Mouse (Mus musculus) adipocyte (in vitro differentiated cells): Measurements from ENCODE around the gene Gramd4.

ENCODE experiments used
- DNase-seq: peaks from one replicate; pipeline ENCODE4 v3.0.0-alpha.2; 2016; ENCODE audit warnings: low spot score

The Gramd4 gene

DNA sequence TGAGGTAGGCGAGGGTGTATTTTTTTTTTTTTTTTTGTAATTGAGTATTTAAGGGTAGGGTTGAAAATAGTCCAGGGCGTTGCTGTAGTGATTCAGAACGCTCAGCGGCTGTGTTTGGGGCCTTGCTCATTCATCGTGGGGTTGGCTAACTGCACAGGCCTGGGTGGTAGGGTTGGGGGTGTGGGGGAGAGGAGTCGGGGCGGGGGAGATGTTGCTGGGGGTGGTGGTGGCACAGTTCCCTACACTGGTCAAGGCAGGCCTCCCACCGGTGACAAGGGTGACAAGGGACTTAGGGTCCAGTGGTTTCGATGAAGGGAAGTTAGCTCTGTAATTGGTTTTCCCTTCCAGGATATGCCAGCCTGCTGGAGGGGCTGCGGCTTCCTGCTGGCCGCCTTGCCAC is 12.9 kb downstream of the Gramd4 start:
- DNase-seq, result no peak

- no peak for DNase-seq
These were observed 13.7 kb downstream of the Gramd4 start for GRCm38 (mm10) chr15:86071166-86071565.

GRCm38 (mm10) chr15:86074171-86074937 is 16.9 kb downstream of the Gramd4 start:
- DNase-seq, result no peak

DNA sequence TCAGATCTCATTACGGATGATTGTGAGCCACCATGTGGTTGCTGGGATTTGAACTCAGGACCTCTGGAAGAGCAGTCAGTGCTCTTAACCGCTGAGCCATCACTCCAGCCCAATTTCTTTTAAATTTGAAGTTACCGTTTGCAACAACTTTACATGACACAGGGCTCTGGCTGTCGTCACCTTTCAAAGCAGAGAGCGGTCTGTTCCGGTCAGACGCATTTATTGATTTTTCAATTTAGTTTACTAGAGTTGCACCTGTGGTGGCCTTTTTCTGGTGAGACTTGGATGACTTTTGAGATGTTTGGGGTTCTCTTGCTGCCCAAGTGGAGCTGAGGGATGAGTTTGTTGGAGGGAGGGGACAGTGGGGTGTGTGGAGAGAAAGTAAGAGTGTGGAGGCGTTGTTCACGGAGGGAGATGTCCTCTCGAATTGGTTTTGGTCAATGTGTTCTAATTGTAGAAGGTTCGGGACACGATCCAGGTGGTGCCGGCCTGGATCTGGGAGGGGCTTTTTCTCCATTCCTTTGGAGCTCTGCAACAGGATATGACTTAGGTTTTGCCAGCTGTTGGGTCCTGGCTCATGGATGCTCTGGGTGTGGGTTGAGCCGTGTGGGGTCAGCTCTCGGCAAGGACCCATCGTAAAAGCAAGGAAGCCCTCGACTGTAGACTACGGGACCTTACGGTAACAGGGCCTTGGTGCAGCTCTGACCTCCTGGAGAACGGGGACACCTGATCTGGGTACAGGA is 18.0 kb downstream of the Gramd4 start:
- DNase-seq, result no peak

DNA sequence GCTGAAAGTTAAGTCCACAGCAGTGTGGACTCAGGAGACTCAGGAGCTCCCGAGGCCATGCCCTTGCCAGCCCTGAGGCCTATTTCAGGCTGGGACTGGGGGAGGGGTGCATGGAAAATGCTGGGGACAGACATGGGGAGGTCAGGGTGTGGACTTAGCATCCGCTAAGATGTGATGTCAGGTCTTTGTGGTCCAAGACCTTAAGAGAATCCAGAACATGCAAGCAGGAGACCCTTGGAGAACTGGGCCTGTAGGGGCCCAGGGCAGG is 18.5 kb downstream of the Gramd4 start:
- no peak for DNase-seq

GRCm38 (mm10) chr15:86076378-86076777 is 18.9 kb downstream of the Gramd4 start:
- DNase-seq, result no peak

DNA sequence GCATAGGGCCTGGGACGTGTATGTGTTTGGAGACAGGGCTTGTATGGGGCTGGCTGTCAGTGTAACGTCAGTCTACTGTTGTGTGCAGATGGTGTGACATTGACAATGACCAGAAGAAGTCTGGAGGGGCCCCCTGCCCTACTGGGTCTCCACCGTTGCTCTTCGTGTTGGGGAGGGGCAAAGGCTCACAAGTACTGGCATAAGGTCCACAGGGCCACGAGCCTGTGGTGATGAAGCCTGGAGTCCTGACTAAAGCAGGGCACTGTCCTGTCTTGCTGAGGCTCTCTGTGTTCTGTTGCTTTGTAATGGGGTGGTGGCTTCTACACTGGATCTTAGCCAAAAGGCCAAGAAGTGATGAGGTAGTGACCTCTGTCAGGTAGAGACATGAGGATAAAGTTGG is 20.4 kb downstream of the Gramd4 start:
- no peak for DNase-seq

- no peak for DNase-seq
These were observed 21.2 kb downstream of the Gramd4 start for GRCm38 (mm10) chr15:86078481-86079216.

- no peak for DNase-seq
These were observed 22.0 kb downstream of the Gramd4 start for GRCm38 (mm10) chr15:86079467-86079866.

- DNase-seq, result no peak
These were observed 22.4 kb downstream of the Gramd4 start for GRCm38 (mm10) chr15:86079876-86080275.

- no peak for DNase-seq
These were observed 22.9 kb downstream of the Gramd4 start for GRCm38 (mm10) chr15:86080408-86080807.

DNA sequence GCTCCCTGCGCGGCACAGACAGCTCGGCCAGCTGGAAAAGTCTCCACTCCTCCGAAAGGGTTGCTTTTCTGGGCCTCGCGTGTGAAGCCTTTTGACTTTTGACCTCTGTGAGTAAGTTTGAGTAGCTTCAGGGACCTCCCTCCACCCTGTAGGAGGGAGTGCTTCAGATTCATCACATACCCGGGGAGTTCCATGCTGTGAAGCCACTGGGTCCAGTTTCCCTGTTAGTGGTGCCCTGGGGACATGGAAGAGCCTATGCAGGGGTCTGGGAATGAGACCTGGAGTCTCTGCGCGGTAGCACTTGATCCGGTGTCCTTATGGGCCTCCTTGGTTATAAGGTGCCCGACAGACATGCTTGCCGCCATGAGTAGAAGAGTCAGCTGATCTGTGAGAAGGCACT is 24.2 kb downstream of the Gramd4 start:
- DNase-seq, result no peak

- no peak for DNase-seq
These were observed 25.1 kb downstream of the Gramd4 start for GRCm38 (mm10) chr15:86082551-86082961.

DNA sequence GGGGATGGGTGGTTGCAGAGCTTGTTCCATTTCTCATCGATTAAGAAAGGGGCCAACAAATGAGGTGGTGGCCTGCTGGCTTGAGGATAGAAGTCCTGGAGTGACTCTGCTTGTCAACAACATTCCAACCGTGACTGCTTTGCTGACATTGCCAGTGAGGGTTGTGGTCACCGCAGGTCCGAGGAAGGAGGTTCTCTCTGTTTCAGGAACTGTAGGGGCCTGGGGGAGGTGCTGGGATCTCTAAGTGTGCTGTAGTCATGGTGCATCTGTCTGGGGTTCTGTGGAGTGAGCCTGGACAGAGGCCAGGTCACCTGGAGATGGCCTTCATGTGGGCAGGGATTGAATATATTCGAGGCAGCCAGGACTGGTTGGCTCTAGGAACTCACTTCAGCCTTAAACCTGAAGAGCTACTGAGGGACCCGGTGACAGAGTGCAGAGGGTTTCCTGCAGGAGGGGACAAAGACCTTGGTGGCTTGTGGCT is 25.8 kb downstream of the Gramd4 start:
- no peak for DNase-seq

DNA sequence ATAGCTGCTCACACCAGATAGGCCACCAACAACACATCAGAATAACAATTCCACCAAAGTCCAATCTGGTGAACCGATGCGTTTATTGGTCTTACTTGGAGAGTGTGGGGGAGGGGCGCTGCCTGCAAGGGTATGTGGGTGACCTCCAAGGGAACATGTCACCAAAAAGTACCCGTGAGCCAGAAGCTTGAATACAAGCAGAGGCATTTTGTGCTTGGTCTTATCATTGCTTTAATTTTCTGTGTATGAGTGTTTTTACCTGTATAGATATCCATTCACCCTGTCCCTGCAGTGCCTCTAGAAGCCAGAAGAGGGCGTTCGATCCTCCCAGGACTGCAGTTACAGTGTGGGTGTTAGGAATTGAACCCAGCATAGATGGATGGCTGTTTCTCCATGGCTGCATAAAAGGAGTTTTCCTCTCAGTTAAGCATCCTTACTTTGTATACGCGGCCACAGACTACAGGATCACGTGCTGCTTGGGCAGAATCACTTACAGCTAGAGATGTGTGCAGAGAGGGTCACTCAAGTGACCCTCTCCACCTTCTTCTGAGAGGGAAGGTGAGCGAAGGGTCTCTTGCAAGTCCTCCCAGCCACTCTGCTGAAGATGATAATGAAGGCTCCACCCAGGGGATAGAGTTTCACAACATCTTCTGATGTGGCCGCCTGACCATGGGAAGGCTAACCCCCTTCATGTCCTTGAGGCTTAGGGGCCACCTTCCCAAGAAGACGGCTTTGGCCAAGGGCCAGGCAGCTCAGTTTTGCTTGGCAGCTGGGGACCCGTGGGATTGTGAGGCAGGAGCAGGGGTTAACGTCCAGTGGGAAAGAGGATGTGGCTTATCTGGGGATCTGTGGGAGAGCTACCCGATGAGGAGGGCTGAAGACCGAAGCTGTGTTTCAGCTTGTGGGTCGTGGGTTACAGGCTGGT is 28.1 kb downstream of the Gramd4 start:
- DNase-seq, result no peak

GRCm38 (mm10) chr15:86086291-86086706 is 28.8 kb downstream of the Gramd4 start:
- no peak for DNase-seq

GRCm38 (mm10) chr15:86087591-86088149 is 30.2 kb downstream of the Gramd4 start:
- no peak for DNase-seq

DNA sequence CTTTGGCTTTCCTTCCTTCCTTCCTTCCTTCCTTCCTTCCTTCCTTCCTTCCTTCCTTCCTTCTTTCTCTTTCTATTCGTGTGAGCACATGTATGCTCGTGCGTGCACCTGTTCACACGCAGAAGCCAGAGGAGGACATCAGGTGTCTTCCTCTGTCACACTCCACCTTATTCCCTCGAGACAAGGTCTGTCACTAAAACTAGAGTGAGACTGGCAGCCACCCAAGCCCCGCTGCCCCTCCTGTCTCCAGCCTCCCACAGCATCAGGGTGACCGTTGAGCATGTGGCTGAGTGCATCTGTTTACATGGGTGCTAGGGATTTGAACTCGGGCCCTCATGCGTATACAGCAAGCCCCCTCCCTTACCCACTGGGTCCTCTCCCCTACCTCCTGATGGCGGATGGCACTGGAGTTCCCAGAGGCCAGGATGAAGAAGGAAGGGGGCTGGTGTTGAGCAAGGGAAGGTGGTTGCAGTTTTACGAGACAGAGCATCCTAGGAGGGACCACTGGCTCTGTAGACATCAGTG is 30.8 kb downstream of the Gramd4 start:
- no peak for DNase-seq

- no peak for DNase-seq
These were observed 31.7 kb downstream of the Gramd4 start for GRCm38 (mm10) chr15:86089091-86089744.

DNA sequence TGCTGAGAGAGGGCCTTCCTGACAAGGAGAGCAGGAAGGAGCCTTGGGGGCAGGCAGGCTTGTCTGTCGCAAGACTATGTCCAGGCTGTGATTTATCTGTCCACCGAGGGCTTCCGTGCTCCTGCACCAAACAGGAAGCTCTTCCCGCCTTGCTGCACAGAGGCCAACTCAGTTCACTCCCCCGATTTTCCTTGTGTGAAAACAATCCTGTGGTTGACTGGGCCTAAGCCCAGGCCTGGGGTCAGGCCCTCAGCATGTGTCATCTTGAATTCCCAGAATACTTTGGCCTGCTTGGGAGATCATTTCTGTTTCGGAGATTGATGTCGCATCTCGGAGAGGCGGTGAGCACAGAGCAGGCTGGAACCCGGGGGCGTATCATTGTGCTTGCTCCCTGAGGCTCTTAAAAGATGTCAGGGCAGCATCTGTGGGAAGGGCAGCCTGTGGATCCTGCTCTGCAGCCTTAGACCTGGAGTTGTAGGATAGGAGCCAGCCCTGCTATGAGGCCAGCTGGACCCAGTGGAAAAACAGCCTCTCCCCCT is 32.6 kb downstream of the Gramd4 start:
- DNase-seq, result peak; percentile 97
